Mouse (Mus musculus): ENCODE measurements around the gene Svopl.

GRCm38 (mm10) chr6:38046838-38047237, at the start of gene Svopl:
- TF ChIP-seq USF1 (IDR thresholded peaks at IDR 0.05; ENCODE audit: low read depth) (no peak), POLR2A (IDR thresholded peaks at IDR 0.05; ENCODE audit: insufficient read length, low read depth) (no peak), POLR2AphosphoS2 (IDR thresholded peaks at IDR 0.05; ENCODE audit: insufficient read length, low read depth) (no peak), MAX (IDR thresholded peaks at IDR 0.05; ENCODE audit: low read depth) (no peak), TCF3 (IDR thresholded peaks at IDR 0.05; ENCODE audit: insufficient read length, low read depth) (no peak), MYOD1 (IDR thresholded peaks at IDR 0.05; ENCODE audit: control insufficient read depth in 1 of 3, insufficient read length in 2 of 3, low read depth in 2 of 3) (no peak), TCF12 (IDR thresholded peaks at IDR 0.05; ENCODE audit: insufficient read depth, poor library complexity, severe bottlenecking) (no peak)
